Mouse (Mus musculus) ovary, postnatal 10 days (tissue): ENCODE data around the gene Aldoart1.

ENCODE experiments used
- DNase-seq: peaks from one replicate; pipeline ENCODE4 v3.0.0; 2022; ENCODE audit warnings: low spot score

Gene Aldoart1

GRCm38 (mm10) chr4:72852534-72852933 is at the start of gene Aldoart1:
Gene Aldoart1 (minus strand): TSS chr4:72852634.
- no peak for DNase-seq

GRCm38 (mm10) chr4:72901566-72901965 is 49.1 kb upstream of the Aldoart1 start:
- DNase-seq: no peak

GRCm38 (mm10) chr4:72865371-72866075 is 13.1 kb upstream of the Aldoart1 start:
- DNase-seq: no peak

- DNase-seq: no peak
Measured at GRCm38 (mm10) chr4:72844276-72844675, 8.2 kb downstream of the Aldoart1 start.

- DNase-seq: no peak
Measured at GRCm38 (mm10) chr4:72843025-72843424, 9.4 kb downstream of the Aldoart1 start.

GRCm38 (mm10) chr4:72836430-72836829 is 16.0 kb downstream of the Aldoart1 start:
- DNase-seq: no peak

GRCm38 (mm10) chr4:72835400-72835799 is 17.0 kb downstream of the Aldoart1 start:
- DNase-seq: no peak

GRCm38 (mm10) chr4:72800816-72801215 is 51.6 kb downstream of the Aldoart1 start:
- DNase-seq: no peak
